Mouse (Mus musculus) hindbrain, postnatal 0 days (tissue): Measurements from ENCODE around the gene Cdk17. TPM values are rescaled to one million over a fixed set of nuclear protein-coding genes. Genes with fewer than 3 reads are reported as not detected.

Experiments used
- ATAC-seq: fragments of 200-750 bp; cut with Nextera tagmentation; 2 replicates; pipeline ENCODE4 v1.8.0; 2017; ENCODE audit warnings: mild to moderate bottlenecking, moderate TSS enrichment, moderate library complexity
- DNase-seq: peaks from one replicate; pipeline ENCODE4 v3.0.0-alpha.2; 2015; ENCODE audit warnings: low spot score
- H3K27ac ChIP-seq: fragments of 300-500 bp; sonication (generic); 2 replicates; pipeline ENCODE4 v1.5.1; 2014; ENCODE audit warnings: mild to moderate bottlenecking
- H3K27me3 ChIP-seq: fragments of 300-500 bp; sonication (generic); 2 replicates; pipeline ENCODE4 v1.6.1; 2014; ENCODE audit warnings: low read length, mixed read lengths; ENCODE audit not compliant: insufficient read depth
- H3K36me3 ChIP-seq: fragments of 300-500 bp; sonication (generic); 2 replicates; pipeline ENCODE4 v1.6.1; 2014; ENCODE audit warnings: low read length, mixed read lengths; ENCODE audit not compliant: insufficient read depth
- H3K4me1 ChIP-seq: fragments of 300-500 bp; sonication (generic); 2 replicates; pipeline ENCODE4 v1.6.1; 2014; ENCODE audit warnings: antibody characterized with exemption, low read length, mixed read lengths; ENCODE audit not compliant: insufficient read depth
- H3K4me2 ChIP-seq: fragments of 300-500 bp; sonication (generic); 2 replicates; pipeline ENCODE4 v1.6.1; 2014; ENCODE audit warnings: low read depth, mild to moderate bottlenecking, low read length, moderate library complexity, mixed read lengths
- H3K4me3 ChIP-seq: fragments of 300-500 bp; sonication (generic); 2 replicates; pipeline ENCODE4 v1.5.1; 2014; ENCODE audit warnings: low read length
- H3K9ac ChIP-seq: fragments of 300-500 bp; sonication (generic); replicated peaks from 2 replicates; pipeline ENCODE4 v1.6.1; 2014; ENCODE audit warnings: mild to moderate bottlenecking, low read length, moderate library complexity, mixed read lengths
- H3K9me3 ChIP-seq: fragments of 300-500 bp; sonication (generic); 2 replicates; pipeline ENCODE4 v1.6.1; 2016; ENCODE audit warnings: low read length, mixed read lengths
- CTCF ChIP-seq: IDR thresholded peaks from 2 replicates; pipeline ENCODE4 v1.5.1; 2016; ENCODE audit warnings: antibody characterized with exemption, control low read depth, low read depth
- WGBS: fragments of 180-500 bp; shearing (Covaris S2); extraction: QIAGEN DNeasy Blood & Tissue Kit; methylation state at CpG from one replicate; pipeline ENCODE4 v1.1.7; 2014; 5-methylcytosine and 5-hydroxymethylcytosine counted together
- polyA plus RNA-seq: library from polyadenylated mRNA; unstranded; fragments of >200 nt; fragmentation: Nextera tagmentation; extraction: Ambion mirVana; gene quantifications from 2 replicates; pipeline ENCODE4 v1.2.1, GENCODE M21; 2015
- total RNA-seq: library from RNA; depleted of rRNA; stranded (reverse); fragments of >200 nt; gene quantifications from 2 replicates; pipeline ENCODE4 v1.2.3, GENCODE M21; 2014

Gene Cdk17
- total and polyA plus RNA-seq, 2 experiments from 2014 or later = 32.6 to 63.3 TPM

- WGBS = 94% methylated on average over 7 of the region's 7 CpGs
- Histone ChIP-seq H3K36me3 (no peaks in the 10 kb centered on the region), H3K9ac (no peak overlapping the region), H3K27me3 (no peaks in the 10 kb centered on the region), H3K4me1 (peaks cover 27% of the 10 kb centered on the region), H3K9me3 (no peaks in the 10 kb centered on the region), H3K4me2 (no peak overlapping the region), H3K27ac (no peak overlapping the region), H3K4me3 (no peak overlapping the region)
- no peak for ATAC-seq
- no peak for DNase-seq
- TF ChIP-seq CTCF = no peak
These were observed 105.8 kb downstream of the Cdk17 start for GRCm38 (mm10) chr10:93266521-93266920.

- 79% methylated on average over 5 of the region's 5 CpGs for WGBS
- Histone ChIP-seq H3K9ac (no peak overlapping the region), H3K36me3 (no peaks in the 10 kb centered on the region), H3K4me1 (peaks cover 18% of the 10 kb centered on the region), H3K9me3 (no peaks in the 10 kb centered on the region), H3K27me3 (no peaks in the 10 kb centered on the region), H3K4me3 (no peak overlapping the region), H3K4me2 (no peak overlapping the region), H3K27ac (no peak overlapping the region)
- no peak for DNase-seq
- no peak for TF ChIP-seq CTCF
- ATAC-seq = no peak
These were observed 106.8 kb downstream of the Cdk17 start for GRCm38 (mm10) chr10:93267509-93267908.

- Histone ChIP-seq H3K4me1 (peaks cover 21% of the 10 kb centered on the region), H3K9ac (no peak overlapping the region), H3K27ac (no peak overlapping the region), H3K9me3 (no peaks in the 10 kb centered on the region), H3K36me3 (no peaks in the 10 kb centered on the region), H3K4me3 (no peak overlapping the region), H3K4me2 (no peak overlapping the region), H3K27me3 (no peaks in the 10 kb centered on the region)
- 98% methylated on average over 3 of the region's 3 CpGs for WGBS
- DNase-seq (no peak), ATAC-seq (no peak)
- TF ChIP-seq CTCF = no peak
These were observed 107.7 kb downstream of the Cdk17 start for GRCm38 (mm10) chr10:93268339-93268738.

- 56% methylated on average over 4 of the region's 4 CpGs for WGBS
- Histone ChIP-seq H3K4me1 (peaks cover 25% of the 10 kb centered on the region; the same call in 1 of the 2 replicates), H3K27me3 (no peaks in the 10 kb centered on the region), H3K4me3 (no peak overlapping the region), H3K4me2 (no peak overlapping the region), H3K36me3 (no peaks in the 10 kb centered on the region), H3K27ac (no peak overlapping the region), H3K9me3 (no peaks in the 10 kb centered on the region), H3K9ac (no peak overlapping the region)
- no peak for DNase-seq
- ATAC-seq = no peak
- TF ChIP-seq CTCF = no peak
These were observed 109.1 kb downstream of the Cdk17 start for GRCm38 (mm10) chr10:93269744-93270143.

- ATAC-seq (no peak), DNase-seq (no peak)
- Histone ChIP-seq H3K4me1 (peaks cover 38% of the 10 kb centered on the region), H3K27me3 (no peaks in the 10 kb centered on the region), H3K4me3 (no peak overlapping the region), H3K36me3 (no peaks in the 10 kb centered on the region), H3K4me2 (no peak overlapping the region), H3K9ac (no peak overlapping the region), H3K27ac (no peak overlapping the region), H3K9me3 (no peaks in the 10 kb centered on the region)
- WGBS = 87% methylated on average over 6 of the region's 6 CpGs
- no peak for TF ChIP-seq CTCF
These were observed 110.3 kb downstream of the Cdk17 start for GRCm38 (mm10) chr10:93270889-93271460.

GRCm38 (mm10) chr10:93271831-93272230 lies 111.2 kb downstream of the Cdk17 start:
- ATAC-seq = no peak
- 71% methylated on average over 7 of the region's 7 CpGs for WGBS

More at GRCm38 (mm10) chr10:93271831-93272230, 111.2 kb downstream of the Cdk17 start:
- Histone ChIP-seq H3K9me3 (no peaks in the 10 kb centered on the region), H3K27me3 (no peaks in the 10 kb centered on the region), H3K4me3 (no peak overlapping the region), H3K27ac (no peak overlapping the region), H3K9ac (no peak overlapping the region), H3K4me2 (no peak overlapping the region), H3K4me1 (peaks cover 44% of the 10 kb centered on the region), H3K36me3 (no peaks in the 10 kb centered on the region)
- TF ChIP-seq CTCF = no peak
- no peak for DNase-seq
